Mouse (Mus musculus) MEL (cell line): ENCODE measurements at regions not wholly inside any gene's neighbourhood (a gene's known extent, or its start where the extent isn't known, plus 50 kb on each side); places are given as distances from the start of the nearest gene placed in this dataset.

ENCODE experiments used
- DNase-seq: peaks from one replicate; pipeline ENCODE4 v3.0.0; 2011; ENCODE audit warnings: low read depth, low spot score
- H3K27ac ChIP-seq: 2 replicates; pipeline ENCODE4 v1.5.1; 2012; ENCODE audit warnings: low read depth, mild to moderate bottlenecking, control low read depth, low read length, moderate library complexity; ENCODE audit not compliant: control insufficient read depth
- H3K27me3 ChIP-seq, 2 experiments: fragments of 150-350 bp in 1 of 2; sonication (generic) in 1 of 2; 2 replicates each; pipeline ENCODE4 v1.6.1; 2012; ENCODE audit warnings: low read length in 2 of 2, mild to moderate bottlenecking in 2 of 2, improper control_type of control experiment in 1 of 2, moderate library complexity in 1 of 2; ENCODE audit not compliant: insufficient read depth in 2 of 2, control insufficient read depth in 1 of 2
- H3K36me3 ChIP-seq, 2 experiments: 2 replicates each; pipeline ENCODE4 v1.6.1; 2012 to 2014; ENCODE audit warnings: low read length in 2 of 2, improper control_type of control experiment in 1 of 2, inconsistent platforms in 1 of 2, mild to moderate bottlenecking in 1 of 2; ENCODE audit not compliant: insufficient read depth in 2 of 2, control insufficient read depth in 1 of 2
- H3K4me1 ChIP-seq, 2 experiments: fragments of 150-350 bp in 1 of 2; sonication (generic) in 1 of 2; 2 replicates each; pipeline ENCODE4 v1.6.1; 2012; ENCODE audit warnings: low read length in 2 of 2, improper control_type of control experiment in 1 of 2, mild to moderate bottlenecking in 1 of 2; ENCODE audit not compliant: insufficient read depth in 2 of 2, control insufficient read depth in 1 of 2
- H3K4me3 ChIP-seq, 2 experiments: fragments of 150-350 bp in 1 of 2; sonication (generic) in 1 of 2; 2 replicates each; pipeline ENCODE4 v1.5.1; 2012; ENCODE audit warnings: low read depth in 2 of 2, low read length in 2 of 2, mild to moderate bottlenecking in 2 of 2, moderate library complexity in 2 of 2, control low read depth in 1 of 2, improper control_type of control experiment in 1 of 2; ENCODE audit not compliant: control insufficient read depth in 1 of 2, insufficient read depth in 1 of 2
- H3K79me2 ChIP-seq: 2 replicates; pipeline ENCODE4 v1.6.1; 2012; ENCODE audit warnings: mild to moderate bottlenecking, low read length, moderate library complexity; ENCODE audit not compliant: control insufficient read depth, poor library complexity, insufficient read depth
- H3K9ac ChIP-seq: 2 replicates; pipeline ENCODE4 v1.6.1; 2012; ENCODE audit warnings: low read depth, mild to moderate bottlenecking, control low read depth, low read length, moderate library complexity; ENCODE audit not compliant: control insufficient read depth, poor library complexity, severe bottlenecking
- H3K9me3 ChIP-seq: fragments of 150-350 bp; sonication (generic); replicated peaks from 2 replicates; pipeline ENCODE4 v1.6.1; 2012; ENCODE audit warnings: mild to moderate bottlenecking, low read length, improper control_type of control experiment, moderate library complexity; ENCODE audit not compliant: insufficient read depth
- CTCF ChIP-seq, 3 experiments: IDR thresholded peaks in 2 of 3; conservative IDR thresholded peaks in 1 of 3; 2 replicates each; pipeline ENCODE4 v1.5.1; 2011 to 2012; ENCODE audit warnings: low read length in 3 of 3, low read depth in 2 of 3, mild to moderate bottlenecking in 2 of 3, improper control_type of control experiment in 1 of 3, inconsistent platforms in 1 of 3, mixed read lengths in 1 of 3, moderate library complexity in 1 of 3; ENCODE audit not compliant: control insufficient read depth in 1 of 3, insufficient read depth in 1 of 3, poor library complexity in 1 of 3, severe bottlenecking in 1 of 3
- ELF1 ChIP-seq: IDR thresholded peaks from 2 replicates; pipeline ENCODE4 v1.6.1; 2014; ENCODE audit warnings: low read depth, mild to moderate bottlenecking, inconsistent platforms, low read length, improper control_type of control experiment, moderate library complexity
- EP300 ChIP-seq, 2 experiments: IDR thresholded peaks; 2 replicates each; pipeline ENCODE4 v1.6.1; 2011; ENCODE audit warnings: improper control_type of control experiment in 2 of 2, low read length in 2 of 2, low read depth in 1 of 2, mild to moderate bottlenecking in 1 of 2
- JUND ChIP-seq: IDR thresholded peaks from 2 replicates; pipeline ENCODE4 v1.6.1; 2011; ENCODE audit warnings: low read depth, mild to moderate bottlenecking, improper control_type of control experiment, low read length
- KAT2A ChIP-seq: conservative IDR thresholded peaks from 2 replicates; pipeline ENCODE4 v1.6.1; 2012; ENCODE audit warnings: low read depth, low read length, improper control_type of control experiment, inconsistent platforms
- MAZ ChIP-seq: IDR thresholded peaks from 2 replicates; pipeline ENCODE4 v1.6.1; 2012; ENCODE audit warnings: low read depth, mild to moderate bottlenecking, inconsistent platforms, low read length, improper control_type of control experiment
- MXI1 ChIP-seq: IDR thresholded peaks from 2 replicates; pipeline ENCODE4 v1.6.1; 2011; ENCODE audit warnings: mild to moderate bottlenecking, low read depth, low read length, improper control_type of control experiment
- POLR2AphosphoS2 ChIP-seq: IDR thresholded peaks from 2 replicates; pipeline ENCODE4 v1.6.1; 2011; ENCODE audit warnings: low read length, improper control_type of control experiment
- POLR2AphosphoS5 ChIP-seq: IDR thresholded peaks from 2 replicates; pipeline ENCODE4 v1.6.1; 2012; ENCODE audit warnings: low read depth, borderline replicate concordance, mild to moderate bottlenecking, inconsistent platforms, low read length, moderate library complexity, mixed read lengths
- RAD21 ChIP-seq: IDR thresholded peaks from 2 replicates; pipeline ENCODE4 v1.6.1; 2011; ENCODE audit warnings: mild to moderate bottlenecking, low read depth, low read length, improper control_type of control experiment
- USF1 ChIP-seq: IDR thresholded peaks from 2 replicates; pipeline ENCODE4 v1.6.1; 2014; ENCODE audit warnings: low read depth, mild to moderate bottlenecking, inconsistent platforms, low read length, improper control_type of control experiment, moderate library complexity
- ZNF384 ChIP-seq: IDR thresholded peaks from 2 replicates; pipeline ENCODE4 v1.6.1; 2012; ENCODE audit warnings: low read depth, mild to moderate bottlenecking, inconsistent platforms, low read length, improper control_type of control experiment

DNA sequence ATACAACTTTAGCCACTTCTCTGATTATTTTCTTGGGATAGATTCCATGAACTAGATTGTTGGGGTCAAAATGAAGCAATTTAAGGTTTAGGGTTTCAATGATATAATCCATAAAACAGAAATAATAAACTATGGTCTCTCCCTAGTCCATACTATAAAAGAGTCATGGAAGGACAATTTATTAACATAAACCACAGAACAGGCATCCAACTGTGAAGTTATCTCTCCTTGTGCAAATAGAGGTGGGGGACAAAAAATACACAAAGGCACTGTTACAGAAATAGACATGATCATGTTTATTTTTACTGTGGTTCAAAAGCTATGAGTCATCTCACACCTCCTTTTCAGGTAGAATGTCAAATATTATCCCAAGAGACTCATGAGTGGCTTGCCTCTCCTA lies 503.0 kb upstream of the Slit2 start:
- no peaks in the 10 kb centered on the region for H3K9me3 ChIP-seq
- no peaks in the 10 kb centered on the region for H3K4me1 ChIP-seq
- no peak overlapping the region for H3K9ac ChIP-seq
- TF ChIP-seq EP300 (IDR thresholded peaks at IDR 0.05; ENCODE audit: low read depth in 1 of 2, low read length in 2 of 2), result no peak
- no peak overlapping the region for H3K4me3 ChIP-seq
- H3K79me2 ChIP-seq, result no peaks in the 10 kb centered on the region
- DNase-seq, result no peak
- no peaks in the 10 kb centered on the region for H3K27me3 ChIP-seq
- H3K27ac ChIP-seq, result no peak overlapping the region
- no peaks in the 10 kb centered on the region for H3K36me3 ChIP-seq

DNA sequence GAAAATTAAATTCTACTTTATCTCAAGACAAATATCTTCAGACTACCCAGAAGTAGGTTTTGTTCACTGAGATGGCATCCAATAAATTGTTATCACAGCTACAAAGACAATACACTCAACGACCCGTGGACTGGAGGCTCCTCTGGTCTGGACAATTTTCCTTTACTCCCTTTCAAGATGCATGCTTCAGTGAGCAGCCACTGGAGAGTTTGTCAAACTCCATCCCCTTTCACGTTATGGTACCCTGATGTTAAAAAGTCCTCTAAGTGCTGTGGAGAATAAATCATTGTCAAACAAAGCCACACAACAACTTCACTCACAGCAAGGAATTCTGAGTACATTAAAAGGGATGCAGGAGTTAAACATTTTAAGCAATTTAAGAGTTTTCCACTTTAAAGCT lies 486.7 kb upstream of the Slit2 start:
- no peak for DNase-seq
- H3K9me3 ChIP-seq, result no peaks in the 10 kb centered on the region
- H3K27ac ChIP-seq, result no peak overlapping the region
- no peaks in the 10 kb centered on the region for H3K27me3 ChIP-seq
- TF ChIP-seq ZNF384, result no peak
- H3K79me2 ChIP-seq, result no peaks in the 10 kb centered on the region
- H3K9ac ChIP-seq, result no peak overlapping the region
- no peaks in the 10 kb centered on the region for H3K4me1 ChIP-seq
- H3K36me3 ChIP-seq, result no peaks in the 10 kb centered on the region
- H3K4me3 ChIP-seq, result no peak overlapping the region

GRCm38 (mm10) chr5:47502764-47503416 lies 480.0 kb upstream of the Slit2 start:
- DNase-seq, result no peak
- H3K4me1 ChIP-seq, result no peaks in the 10 kb centered on the region
- H3K9me3 ChIP-seq, result no peaks in the 10 kb centered on the region
- no peaks in the 10 kb centered on the region for H3K79me2 ChIP-seq
- no peak overlapping the region for H3K4me3 ChIP-seq
- TF ChIP-seq RAD21, result no peak
- no peak for TF ChIP-seq KAT2A
- H3K9ac ChIP-seq, result no peak overlapping the region
- H3K27me3 ChIP-seq, result no peaks in the 10 kb centered on the region
- H3K36me3 ChIP-seq, result no peaks in the 10 kb centered on the region
- no peak overlapping the region for H3K27ac ChIP-seq

DNA sequence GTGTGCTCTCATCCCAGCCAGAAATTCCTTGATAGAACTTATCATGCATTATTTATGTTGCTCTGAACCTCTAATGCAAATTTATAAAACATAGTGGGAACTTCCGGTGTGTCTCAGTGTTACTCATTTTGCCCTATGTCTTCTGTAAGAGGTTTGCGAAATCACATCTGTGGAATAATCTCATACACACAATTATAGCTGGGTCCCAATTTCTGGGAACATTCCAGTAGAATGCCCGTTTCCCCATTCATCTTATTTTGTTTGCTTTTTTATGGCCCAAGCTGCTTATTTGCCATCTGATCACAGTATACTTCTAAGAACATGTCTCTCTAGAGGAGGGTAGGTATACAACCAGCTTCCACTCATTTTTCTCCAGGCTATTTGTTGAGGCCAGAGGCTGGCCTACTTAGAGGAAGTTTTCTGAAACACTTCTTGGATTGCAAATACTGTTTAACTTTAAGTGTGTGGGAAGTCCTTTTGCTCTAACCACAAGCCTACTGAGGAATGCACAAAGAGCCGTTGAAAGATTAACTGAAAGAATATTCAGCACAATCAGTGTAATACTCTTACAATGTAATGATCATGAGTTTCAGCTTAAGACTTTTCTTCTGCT lies 474.1 kb upstream of the Slit2 start:
- H3K27me3 ChIP-seq, result no peaks in the 10 kb centered on the region
- no peaks in the 10 kb centered on the region for H3K79me2 ChIP-seq
- TF ChIP-seq POLR2AphosphoS2 (no peak), JUND (no peak), USF1 (no peak), CTCF (IDR thresholded peaks at IDR 0.05 in 2 of 3, conservative IDR thresholded peaks at IDR 0.05 in 1 of 3; ENCODE audit: control insufficient read depth in 1 of 3, insufficient read depth in 1 of 3, low read depth in 2 of 3, low read length in 3 of 3, poor library complexity in 1 of 3, severe bottlenecking in 1 of 3) (no peak), MXI1 (no peak), MAZ (no peak), POLR2AphosphoS5 (no peak), ELF1 (no peak)
- no peaks in the 10 kb centered on the region for H3K9me3 ChIP-seq
- no peaks in the 10 kb centered on the region for H3K36me3 ChIP-seq
- H3K4me1 ChIP-seq, result no peaks in the 10 kb centered on the region
- no peak for DNase-seq
- no peak overlapping the region for H3K27ac ChIP-seq
- H3K9ac ChIP-seq, result no peak overlapping the region
- no peak overlapping the region for H3K4me3 ChIP-seq
